Mouse (Mus musculus) thymus, postnatal 25 days (tissue): ENCODE results near the gene Bcap29.
"Not testable (repeated sequence)": the region's sequence is repeated elsewhere in the genome, so short reads cannot be mapped to it uniquely, and the experiment has no call there.

Experiments
- DNase-seq: peaks from one replicate; pipeline ENCODE4 v3.0.0; 2022

Bcap29 gene

GRCm38 (mm10) chr12:31634343-31635239, at the start of gene Bcap29:
Bcap29 (minus strand) TSS chr12:31634658.
- DNase-seq, result peak; percentile 78

GRCm38 (mm10) chr12:31667187-31667586, 32.7 kb upstream of the Bcap29 start:
- no peak for DNase-seq

DNA sequence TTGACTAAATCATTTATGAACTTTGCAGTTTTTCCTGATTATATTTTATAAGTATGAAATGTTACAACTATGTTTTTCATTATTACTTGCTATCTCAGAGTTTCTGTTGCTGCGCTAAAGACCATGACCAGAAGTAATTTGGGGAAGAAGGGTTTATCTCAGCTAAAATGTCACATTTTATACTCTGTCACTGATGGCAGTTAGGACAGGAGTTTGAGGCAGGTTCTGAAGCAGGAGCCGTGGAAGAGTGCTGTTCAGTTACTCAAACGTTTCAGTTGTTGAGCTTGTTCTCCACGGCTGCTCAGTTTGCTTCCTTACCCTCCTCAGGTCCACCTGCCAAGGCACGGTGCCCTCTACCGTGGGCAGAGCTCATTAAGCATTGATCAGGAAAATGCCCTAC, 31.5 kb upstream of the Bcap29 start:
- no peak for DNase-seq

DNA sequence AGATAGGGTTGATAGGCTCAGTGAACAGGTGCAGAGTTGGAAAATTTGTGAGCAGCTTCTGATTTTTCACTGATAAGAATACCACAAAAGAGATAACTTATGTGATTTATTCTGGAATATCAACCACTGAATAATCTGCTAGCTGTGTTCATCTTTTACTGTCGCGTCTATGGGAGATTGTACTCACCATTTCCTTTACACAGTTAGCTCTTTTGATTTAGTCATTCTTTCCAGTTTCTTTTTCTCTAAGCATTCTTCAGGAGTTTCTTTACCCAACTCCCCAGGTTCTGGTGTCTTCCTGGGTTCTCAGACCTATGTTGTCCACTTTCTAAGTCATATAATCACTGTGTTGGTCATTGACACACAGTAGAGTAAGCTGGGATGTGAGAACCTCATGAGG, 22.4 kb upstream of the Bcap29 start:
- DNase-seq, result no peak

- no peak for DNase-seq
These were observed 20.6 kb upstream of the Bcap29 start for GRCm38 (mm10) chr12:31654965-31655477.

- DNase-seq, result peak; percentile 99
These were observed 19.9 kb upstream of the Bcap29 start, which contains the start of the genes Dus4l and Cog5 for GRCm38 (mm10) chr12:31654197-31654964. Dus4l (minus strand) TSS chr12:31654826. Cog5 (plus strand) TSS chr12:31654869.

GRCm38 (mm10) chr12:31653611-31654010, 19.2 kb upstream of the Bcap29 start:
- no peak for DNase-seq

DNA sequence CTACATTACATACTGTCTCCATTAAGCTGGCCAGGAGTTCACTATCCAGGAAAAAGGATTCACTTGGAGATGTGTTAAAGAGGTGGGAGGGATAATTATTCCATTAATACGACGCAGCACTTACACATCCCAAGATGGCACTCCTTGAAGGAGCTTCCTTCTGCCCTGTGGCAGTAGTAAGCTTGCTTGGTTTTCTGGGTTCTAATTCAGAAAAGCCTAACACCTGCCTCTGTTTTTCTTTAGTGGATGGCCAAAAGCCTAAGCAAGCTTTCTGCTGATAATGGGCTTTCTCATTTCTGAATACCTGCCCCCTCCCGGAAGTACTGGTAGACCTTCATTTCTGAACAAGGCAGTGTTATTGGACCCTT, 766 bp upstream of the Bcap29 start:
- DNase-seq, result no peak

DNA sequence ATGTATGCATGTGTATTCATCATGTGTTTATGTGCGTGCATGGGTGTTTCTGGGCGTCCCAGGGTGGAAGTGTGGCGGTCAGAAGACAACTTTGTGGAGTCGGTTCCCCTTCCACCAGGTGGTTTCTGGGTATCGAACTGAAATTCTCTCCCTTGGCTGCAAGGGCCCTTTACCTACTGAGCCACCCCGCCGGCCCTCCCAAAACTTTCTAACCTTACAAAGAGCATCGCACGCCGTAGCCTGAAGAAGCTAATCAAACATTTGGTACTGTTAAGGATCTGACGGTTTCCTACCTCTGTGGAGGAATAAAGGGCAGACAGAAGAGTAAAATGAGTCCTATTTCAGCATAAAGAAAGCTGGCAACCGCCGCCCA, 502 bp downstream of the Bcap29 start:
- DNase-seq, result peak; percentile 33

DNA sequence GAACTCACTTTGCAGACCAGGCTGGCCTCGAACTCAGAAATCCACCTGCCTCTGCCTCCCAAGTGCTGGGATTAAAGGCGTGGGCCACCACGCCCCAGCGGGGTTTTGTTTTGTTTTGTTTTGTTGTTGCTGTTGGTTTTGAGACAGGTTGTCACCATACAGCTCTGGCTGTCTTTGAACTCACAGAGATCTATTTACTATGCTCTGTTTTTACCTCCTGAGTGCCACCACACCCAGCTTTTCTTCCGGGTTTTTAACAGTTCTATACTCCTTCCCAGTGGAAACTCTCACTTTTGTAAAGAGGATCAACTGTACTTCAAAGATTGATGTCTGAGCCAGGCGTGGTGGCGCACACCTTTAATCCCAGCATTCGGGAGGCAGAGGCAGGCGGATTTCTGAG, 6.1 kb downstream of the Bcap29 start:
- DNase-seq, result not testable (repeated sequence)

DNA sequence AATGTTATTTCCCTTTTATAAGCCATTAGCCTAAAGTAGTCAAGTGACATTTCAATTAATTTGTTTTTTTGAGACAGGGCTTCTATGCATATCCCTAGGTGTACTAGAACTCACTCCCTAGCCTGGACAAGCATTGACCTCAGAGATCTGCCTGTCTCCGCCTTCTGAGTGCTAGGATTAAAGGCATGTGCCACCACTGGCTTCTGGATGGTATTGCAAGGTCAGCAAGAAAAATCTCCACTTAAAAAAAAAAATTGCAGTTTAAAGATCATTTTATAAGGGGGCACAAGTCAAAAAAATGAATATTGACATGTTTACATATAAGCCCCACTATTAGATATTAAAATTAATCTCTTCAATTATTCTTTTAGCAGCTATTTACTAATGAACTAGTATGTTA, 9.4 kb downstream of the Bcap29 start:
- DNase-seq, result no peak

DNA sequence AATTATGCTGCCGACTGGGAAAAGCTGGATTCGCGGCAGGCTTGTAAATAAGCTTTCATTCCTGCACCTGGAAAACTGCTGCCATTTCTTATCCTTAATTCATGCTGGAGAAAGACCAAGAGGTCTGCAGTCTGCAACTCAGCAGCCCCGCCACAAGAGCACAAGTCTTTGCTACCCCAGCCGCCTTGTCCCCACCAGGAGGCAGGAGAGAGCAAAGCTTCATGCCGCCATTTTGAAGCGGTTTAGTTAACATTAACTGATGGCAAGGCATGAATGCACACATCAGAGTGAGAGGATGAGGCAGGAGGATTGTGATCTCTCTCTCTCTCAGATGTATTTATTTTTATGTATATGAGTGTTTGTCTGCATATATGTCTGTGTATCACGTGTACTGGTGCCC, 14.4 kb downstream of the Bcap29 start:
- no peak for DNase-seq

DNA sequence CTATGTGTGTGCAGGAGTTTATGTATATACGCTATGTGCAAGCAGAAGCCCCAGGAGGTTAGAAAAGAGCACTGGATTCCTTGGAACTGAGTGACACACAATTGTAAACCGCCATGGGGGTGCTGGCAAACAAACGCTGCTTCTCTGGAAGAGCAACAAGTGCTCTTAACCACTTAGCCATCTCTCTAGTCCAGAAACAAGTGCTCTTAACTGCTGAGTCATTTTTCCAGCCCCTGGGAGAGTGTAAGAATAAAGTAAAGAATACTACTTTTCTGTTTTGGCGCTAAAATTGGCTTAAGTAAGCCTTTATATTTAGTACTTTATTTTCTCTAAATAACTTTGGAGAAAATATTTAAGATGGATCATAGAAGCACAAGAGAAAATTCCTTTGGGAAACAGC, 21.1 kb downstream of the Bcap29 start:
- no peak for DNase-seq

GRCm38 (mm10) chr12:31608138-31608537, 26.3 kb downstream of the Bcap29 start:
- DNase-seq, result no peak

DNA sequence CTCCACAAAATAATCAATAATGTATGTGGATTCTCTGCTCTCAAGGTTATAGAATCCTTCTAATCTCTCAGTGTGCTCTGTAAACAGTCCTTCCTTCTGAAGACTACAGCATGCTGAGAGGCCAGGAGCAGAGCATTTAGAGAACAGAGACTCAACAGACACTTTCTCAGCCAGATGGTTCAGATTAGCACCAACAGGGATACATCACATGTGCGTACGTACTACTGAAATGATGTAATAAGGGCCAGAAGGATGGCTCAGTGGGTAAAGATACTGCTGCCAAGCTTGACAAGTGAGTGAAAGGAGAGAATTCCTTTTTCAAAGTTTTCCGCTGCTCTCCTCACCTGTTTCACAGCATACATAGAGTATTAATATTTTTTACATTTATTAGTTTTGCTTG, 29.6 kb downstream of the Bcap29 start:
- DNase-seq, result no peak

- no peak for DNase-seq
These were observed 30.9 kb downstream of the Bcap29 start for GRCm38 (mm10) chr12:31603586-31603985.

DNA sequence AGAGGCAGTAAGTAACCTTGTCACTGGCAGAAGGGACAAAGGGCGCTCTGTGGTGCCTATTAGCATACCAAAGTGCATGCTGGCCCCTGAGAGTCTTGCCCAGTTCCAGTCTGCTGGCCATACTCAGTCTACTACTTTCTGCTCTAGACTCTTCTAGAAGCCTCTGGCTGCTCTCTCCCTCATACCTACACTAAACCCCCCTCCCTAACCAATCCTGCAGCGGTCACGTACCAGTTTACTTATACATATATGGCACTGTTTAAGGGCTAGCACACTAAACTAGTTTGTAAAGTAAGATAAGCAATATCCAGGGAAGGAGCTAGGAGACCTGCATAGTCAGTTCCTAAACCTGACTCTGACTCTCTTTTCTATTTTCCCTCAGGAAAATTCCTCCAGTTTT, 40.2 kb downstream of the Bcap29 start:
- DNase-seq, result no peak

GRCm38 (mm10) chr12:31592011-31592410, 42.4 kb downstream of the Bcap29 start:
- DNase-seq, result no peak

- no peak for DNase-seq
These were observed 50.7 kb downstream of the Bcap29 start for GRCm38 (mm10) chr12:31583726-31584125.

DNA sequence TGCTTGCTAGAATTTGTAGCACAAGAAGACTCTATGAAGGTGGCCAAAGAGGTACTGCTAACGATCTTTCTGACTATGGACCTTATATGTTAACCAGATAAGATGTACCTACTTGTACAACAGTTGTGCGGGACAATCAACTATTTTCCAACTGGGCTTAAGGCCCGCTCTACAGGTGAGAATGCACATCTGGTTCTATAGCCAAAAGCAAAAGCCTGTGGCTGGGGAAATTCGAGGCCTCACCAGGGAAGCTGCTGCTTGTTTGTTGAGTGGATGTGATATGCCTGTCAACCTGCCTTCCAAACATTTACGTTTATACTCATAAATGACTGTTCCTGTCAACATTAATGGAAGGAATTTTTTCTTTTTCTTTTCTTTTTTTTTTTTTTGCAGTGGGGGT, 52.4 kb downstream of the Bcap29 start:
- DNase-seq, result no peak

GRCm38 (mm10) chr12:31581319-31581810, 53.1 kb downstream of the Bcap29 start:
- no peak for DNase-seq

GRCm38 (mm10) chr12:31580634-31581318, 53.7 kb downstream of the Bcap29 start:
- DNase-seq, result no peak
